Mouse (Mus musculus): ENCODE results near the gene Tspan13.

The Tspan13 gene

DNA sequence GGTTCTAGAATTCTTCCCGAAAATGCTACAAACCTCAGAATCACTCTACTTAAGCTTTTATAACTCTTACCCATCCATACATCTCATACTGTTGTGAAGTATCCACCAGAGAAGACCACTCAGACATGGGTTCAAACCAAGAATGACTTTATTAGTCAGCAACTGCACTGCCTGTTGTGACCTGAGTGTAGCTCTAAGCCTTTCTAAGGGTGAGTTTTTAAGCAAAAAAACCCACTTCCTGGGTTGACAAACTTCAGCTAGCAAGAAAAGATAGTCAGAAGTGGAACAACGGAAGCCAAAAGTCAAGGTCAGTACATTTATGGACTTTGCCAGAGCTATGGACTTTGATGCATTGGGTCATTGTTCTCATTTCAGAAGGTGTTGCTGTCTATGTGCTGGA, 25.2 kb upstream of the Tspan13 start:
- Histone ChIP-seq H3K27me3 (ENCODE audit: insufficient read depth, low read length) (peaks cover 5% of the 10 kb centered on the region; the same call in 1 of the 2 replicates), H3K9me3 (ENCODE audit: low read length) (peaks cover 11% of the 10 kb centered on the region), H3K36me3 (ENCODE audit: insufficient read depth, low read length) (no peaks in the 10 kb centered on the region), H3K4me3 (replicated peaks; ENCODE audit: low read length) (no peak overlapping the region), H3K4me1 (replicated peaks; ENCODE audit: low read depth, low read length) (0 out of 2 replicates have a peak, but pooled peaks cover 3% of the 10 kb centered on the region)
- TF ChIP-seq NANOG (IDR thresholded peaks at IDR 0.05; ENCODE audit: borderline replicate concordance, low read length) (no peak), CTCF (conservative IDR thresholded peaks at IDR 0.05; ENCODE audit: low read length) (no peak), POU5F1 (IDR thresholded peaks at IDR 0.05; ENCODE audit: borderline replicate concordance, low read length) (no peak)

DNA sequence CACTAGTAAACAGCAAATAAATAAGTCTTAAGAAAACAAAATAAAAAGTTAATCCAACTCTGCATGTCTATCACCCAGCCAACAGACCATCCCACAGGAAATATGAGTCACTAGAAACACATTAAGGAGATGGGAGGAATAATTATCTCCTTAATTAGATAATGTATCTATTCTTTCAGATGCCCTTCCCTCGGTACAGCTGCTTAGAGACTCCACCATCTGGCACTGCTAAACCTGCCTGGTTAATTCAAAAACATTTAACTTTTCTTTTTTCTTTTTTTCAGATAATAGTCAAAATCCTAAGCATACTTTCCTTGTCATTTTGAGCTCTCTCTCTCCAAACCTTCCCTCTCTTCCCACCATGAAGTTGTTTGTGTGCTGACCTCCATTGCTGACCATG, 23.6 kb upstream of the Tspan13 start:
- Histone ChIP-seq H3K4me1 (replicated peaks; ENCODE audit: low read depth, low read length) (peaks cover 10% of the 10 kb centered on the region; the same call in 1 of the 2 replicates), H3K9me3 (ENCODE audit: low read length) (peaks cover 11% of the 10 kb centered on the region), H3K27me3 (ENCODE audit: insufficient read depth, low read length) (peaks cover 5% of the 10 kb centered on the region; the same call in 1 of the 2 replicates), H3K4me3 (replicated peaks; ENCODE audit: low read length) (no peak overlapping the region), H3K36me3 (ENCODE audit: insufficient read depth, low read length) (no peaks in the 10 kb centered on the region)
- TF ChIP-seq CTCF (conservative IDR thresholded peaks at IDR 0.05; ENCODE audit: low read length) (no peak), POU5F1 (IDR thresholded peaks at IDR 0.05; ENCODE audit: borderline replicate concordance, low read length) (no peak), NANOG (IDR thresholded peaks at IDR 0.05; ENCODE audit: borderline replicate concordance, low read length) (no peak)

DNA sequence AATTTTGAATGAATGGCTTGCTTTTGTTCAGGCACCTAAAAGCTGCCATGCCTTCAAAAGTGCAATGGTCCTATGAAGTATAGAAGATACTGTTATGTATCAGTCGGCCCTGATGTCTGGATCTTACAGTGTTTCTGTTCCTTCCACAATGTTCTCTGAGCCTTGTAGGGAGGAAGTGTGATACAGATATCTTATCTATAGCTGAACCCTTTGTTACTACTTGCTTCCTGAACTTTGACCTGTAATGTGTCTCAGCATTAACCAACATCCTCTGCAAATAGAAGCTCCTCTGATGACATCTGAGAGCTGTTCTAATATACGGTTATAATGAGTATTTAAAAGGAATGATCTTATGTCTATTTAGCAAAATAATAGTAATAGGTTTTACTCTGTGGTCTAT, 15.4 kb upstream of the Tspan13 start:
- Histone ChIP-seq H3K4me3 (replicated peaks; ENCODE audit: low read length) (no peak overlapping the region), H3K27me3 (ENCODE audit: insufficient read depth, low read length) (no peaks in the 10 kb centered on the region), H3K9me3 (ENCODE audit: low read length) (no peaks in the 10 kb centered on the region), H3K4me1 (replicated peaks; ENCODE audit: low read depth, low read length) (peaks cover 9% of the 10 kb centered on the region; the same call in 1 of the 2 replicates), H3K36me3 (ENCODE audit: insufficient read depth, low read length) (no peaks in the 10 kb centered on the region)
- TF ChIP-seq CTCF (conservative IDR thresholded peaks at IDR 0.05; ENCODE audit: low read length) (no peak), NANOG (IDR thresholded peaks at IDR 0.05; ENCODE audit: borderline replicate concordance, low read length) (no peak), POU5F1 (IDR thresholded peaks at IDR 0.05; ENCODE audit: borderline replicate concordance, low read length) (no peak)

DNA sequence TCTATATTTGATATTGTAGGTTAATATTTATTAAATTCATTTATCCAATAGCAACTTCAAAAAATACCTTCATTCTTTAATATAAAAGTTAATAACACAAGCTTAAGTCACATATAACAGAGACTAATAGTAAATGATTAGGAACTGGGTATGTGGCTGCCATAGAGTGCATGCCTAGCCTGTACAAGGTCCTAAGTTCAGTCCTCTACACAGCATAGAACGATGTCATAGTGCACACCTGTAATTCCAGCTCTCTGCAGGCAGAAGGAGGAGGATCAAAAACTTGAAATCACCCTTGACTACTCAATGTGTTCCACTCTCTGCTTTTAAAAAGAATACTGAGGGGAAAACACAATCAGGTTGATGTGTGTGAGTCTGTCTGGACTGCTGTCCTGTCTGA, 8.0 kb upstream of the Tspan13 start:
- no peaks in the 10 kb centered on the region for H3K9me3 ChIP-seq (ENCODE audit: low read length)
- H3K4me1 ChIP-seq (replicated peaks; ENCODE audit: low read depth, low read length) = 0 out of 2 replicates have a peak, but pooled peaks cover 4% of the 10 kb centered on the region
- no peak for TF ChIP-seq POU5F1 (IDR thresholded peaks at IDR 0.05; ENCODE audit: borderline replicate concordance, low read length)
- no peak for TF ChIP-seq CTCF (conservative IDR thresholded peaks at IDR 0.05; ENCODE audit: low read length)
- no peak for TF ChIP-seq NANOG (IDR thresholded peaks at IDR 0.05; ENCODE audit: borderline replicate concordance, low read length)
- H3K4me3 ChIP-seq (replicated peaks; ENCODE audit: low read length) = no peak overlapping the region
- no peaks in the 10 kb centered on the region for H3K36me3 ChIP-seq (ENCODE audit: insufficient read depth, low read length)
- H3K27me3 ChIP-seq (ENCODE audit: insufficient read depth, low read length) = no peaks in the 10 kb centered on the region

DNA sequence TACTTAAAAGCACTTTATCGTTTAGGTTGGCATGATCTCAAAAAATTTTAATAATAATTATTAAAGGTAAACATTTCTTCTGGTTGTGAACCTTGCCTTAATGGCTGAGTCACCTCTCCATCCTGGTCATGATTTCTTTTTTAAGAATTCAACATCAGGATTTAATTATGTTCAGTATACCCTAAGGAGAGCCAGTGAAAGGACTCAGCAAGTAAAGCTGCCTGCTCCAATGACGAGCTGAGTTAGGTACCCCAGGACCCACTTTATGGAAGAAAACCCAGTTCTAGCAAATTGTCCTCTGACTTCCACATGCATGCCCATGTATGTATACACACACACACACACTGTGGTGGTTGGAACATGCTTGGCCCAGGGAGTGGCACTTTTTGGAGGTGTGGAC, 5.3 kb upstream of the Tspan13 start:
- H3K27me3 ChIP-seq (ENCODE audit: insufficient read depth, low read length) = no peaks in the 10 kb centered on the region
- no peaks in the 10 kb centered on the region for H3K9me3 ChIP-seq (ENCODE audit: low read length)
- no peak for TF ChIP-seq POU5F1 (IDR thresholded peaks at IDR 0.05; ENCODE audit: borderline replicate concordance, low read length)
- H3K36me3 ChIP-seq (ENCODE audit: insufficient read depth, low read length) = no peaks in the 10 kb centered on the region
- H3K4me1 ChIP-seq (replicated peaks; ENCODE audit: low read depth, low read length) = peaks cover 10% of the 10 kb centered on the region
- H3K4me3 ChIP-seq (replicated peaks; ENCODE audit: low read length) = no peak overlapping the region

DNA sequence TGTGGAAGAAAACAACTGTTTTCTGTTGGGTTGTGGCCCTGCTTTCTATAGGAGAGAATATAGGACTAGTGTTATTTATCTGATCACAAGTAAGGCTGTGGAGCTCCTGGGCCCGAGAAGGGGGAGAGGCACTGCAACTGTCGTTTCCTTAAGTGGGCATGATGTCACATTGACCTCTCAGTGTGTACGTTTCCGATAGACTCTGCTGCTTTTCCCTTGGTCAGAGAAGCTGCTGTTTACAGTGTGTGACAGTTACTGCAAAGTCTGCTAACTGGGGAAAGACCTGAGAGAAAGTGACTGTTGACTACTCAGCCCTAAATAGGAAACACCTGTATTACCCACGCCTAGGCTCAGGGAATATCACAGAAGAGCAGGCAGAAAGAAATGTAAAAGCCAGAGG, 3.9 kb upstream of the Tspan13 start:
- no peaks in the 10 kb centered on the region for H3K36me3 ChIP-seq (ENCODE audit: insufficient read depth, low read length)
- no peak overlapping the region for H3K4me3 ChIP-seq (replicated peaks; ENCODE audit: low read length)
- peaks cover 15% of the 10 kb centered on the region for H3K4me1 ChIP-seq (replicated peaks; ENCODE audit: low read depth, low read length)
- H3K27me3 ChIP-seq (ENCODE audit: insufficient read depth, low read length) = no peaks in the 10 kb centered on the region
- TF ChIP-seq POU5F1 (IDR thresholded peaks at IDR 0.05; ENCODE audit: borderline replicate concordance, low read length) (no peak), NANOG (IDR thresholded peaks at IDR 0.05; ENCODE audit: borderline replicate concordance, low read length) (no peak), CTCF (conservative IDR thresholded peaks at IDR 0.05; ENCODE audit: low read length) (no peak)
- no peaks in the 10 kb centered on the region for H3K9me3 ChIP-seq (ENCODE audit: low read length)

DNA sequence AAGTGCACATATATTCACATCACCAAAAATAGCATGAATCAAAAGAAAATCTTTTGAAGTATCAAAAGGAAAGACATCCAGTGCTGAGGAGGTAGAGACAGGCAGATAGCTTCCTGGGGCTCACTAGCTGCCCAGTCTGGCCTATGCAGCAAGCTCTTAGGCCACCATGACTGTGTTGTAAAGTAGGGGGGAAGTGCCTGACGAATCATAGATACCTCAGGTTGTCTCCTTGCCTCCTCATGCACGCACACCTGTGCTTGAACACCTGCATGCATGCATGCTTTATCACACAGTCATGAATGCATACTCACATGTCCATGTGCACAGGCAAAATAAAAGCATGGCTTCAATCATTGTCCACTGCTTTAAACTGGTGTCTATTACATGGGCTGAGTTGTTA, 2.4 kb upstream of the Tspan13 start:
- TF ChIP-seq CTCF (conservative IDR thresholded peaks at IDR 0.05; ENCODE audit: low read length) (no peak), POU5F1 (IDR thresholded peaks at IDR 0.05; ENCODE audit: borderline replicate concordance, low read length) (no peak), NANOG (IDR thresholded peaks at IDR 0.05; ENCODE audit: borderline replicate concordance, low read length) (no peak)
- peaks cover 28% of the 10 kb centered on the region for H3K4me1 ChIP-seq (replicated peaks; ENCODE audit: low read depth, low read length)
- no peaks in the 10 kb centered on the region for H3K9me3 ChIP-seq (ENCODE audit: low read length)
- no peaks in the 10 kb centered on the region for H3K27me3 ChIP-seq (ENCODE audit: insufficient read depth, low read length)
- H3K4me3 ChIP-seq (replicated peaks; ENCODE audit: low read length) = no peak overlapping the region
- H3K36me3 ChIP-seq (ENCODE audit: insufficient read depth, low read length) = no peaks in the 10 kb centered on the region

DNA sequence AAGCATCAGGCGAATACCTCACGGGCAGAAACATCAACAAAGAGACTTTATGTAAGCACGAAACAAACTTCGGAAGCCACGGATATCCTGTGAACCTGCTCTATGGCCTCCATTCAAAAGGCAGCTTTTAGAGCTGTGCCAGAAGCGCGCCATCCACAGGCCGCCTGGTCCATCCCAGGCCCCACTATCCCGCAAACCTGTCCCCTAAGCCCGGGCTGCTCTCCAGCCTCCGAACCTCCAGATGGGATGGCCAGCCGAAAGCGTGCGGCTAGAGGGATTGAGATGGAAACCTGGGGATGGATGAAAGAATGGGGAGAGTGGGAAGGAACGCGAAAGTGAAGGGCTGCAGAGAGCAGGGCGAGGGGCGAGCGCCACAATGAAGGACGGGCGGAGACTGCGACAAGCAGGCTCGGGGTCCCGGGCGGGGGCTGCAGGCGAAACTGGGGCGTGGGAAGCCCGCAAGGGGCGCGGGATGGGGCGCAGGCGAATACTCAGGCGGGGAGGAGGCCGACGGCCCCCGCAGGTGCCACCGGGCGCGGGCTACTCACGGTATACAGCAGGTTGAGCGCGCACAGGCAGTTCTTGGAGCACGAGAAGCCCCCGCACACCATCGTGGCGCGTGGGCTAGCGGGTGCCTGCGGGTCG, 475 bp downstream of the Tspan13 start:
- Histone ChIP-seq H3K36me3 (ENCODE audit: insufficient read depth, low read length) (no peaks in the 10 kb centered on the region), H3K27me3 (ENCODE audit: insufficient read depth, low read length) (no peaks in the 10 kb centered on the region), H3K4me3 (replicated peaks; ENCODE audit: low read length) (peak overlapping the region; percentile 99), H3K9me3 (ENCODE audit: low read length) (no peaks in the 10 kb centered on the region), H3K4me1 (replicated peaks; ENCODE audit: low read depth, low read length) (peaks cover 35% of the 10 kb centered on the region)
- TF ChIP-seq POU5F1 (IDR thresholded peaks at IDR 0.05; ENCODE audit: borderline replicate concordance, low read length) = no peak
- no peak; the same call in 1 of the 2 replicates for TF ChIP-seq CTCF (conservative IDR thresholded peaks at IDR 0.05; ENCODE audit: low read length)
- TF ChIP-seq NANOG (IDR thresholded peaks at IDR 0.05; ENCODE audit: borderline replicate concordance, low read length) = no peak

DNA sequence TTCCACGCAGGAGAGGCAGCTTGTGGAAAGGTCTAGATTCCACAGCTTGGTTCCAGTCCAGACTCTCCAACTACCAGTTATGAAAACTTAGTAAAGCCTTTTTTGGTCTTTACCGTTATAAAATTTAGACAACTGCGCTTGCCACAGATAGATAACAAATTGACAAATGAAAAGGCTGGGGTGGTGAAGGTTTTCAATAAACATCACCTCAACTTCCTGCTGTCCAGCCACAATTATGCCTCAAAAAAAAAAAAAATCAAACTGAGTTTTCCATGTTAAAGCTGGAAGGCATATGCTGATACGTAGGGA, 1.1 kb downstream of the Tspan13 start:
- Histone ChIP-seq H3K4me1 (replicated peaks; ENCODE audit: low read depth, low read length) (peaks cover 32% of the 10 kb centered on the region), H3K4me3 (replicated peaks; ENCODE audit: low read length) (peak overlapping the region; percentile 99), H3K36me3 (ENCODE audit: insufficient read depth, low read length) (no peaks in the 10 kb centered on the region), H3K27me3 (ENCODE audit: insufficient read depth, low read length) (no peaks in the 10 kb centered on the region), H3K9me3 (ENCODE audit: low read length) (no peaks in the 10 kb centered on the region)
- TF ChIP-seq CTCF (conservative IDR thresholded peaks at IDR 0.05; ENCODE audit: low read length) (no peak), POU5F1 (IDR thresholded peaks at IDR 0.05; ENCODE audit: borderline replicate concordance, low read length) (no peak), NANOG (IDR thresholded peaks at IDR 0.05; ENCODE audit: borderline replicate concordance, low read length) (no peak)

All from E14TG2a.4 (cell line).